Mouse (Mus musculus) ES-E14 (cell line): ENCODE results near the gene Marveld1. TPM values are rescaled to one million over a fixed set of nuclear protein-coding genes. Genes with fewer than 3 reads are reported as not detected.

Experiments used
- DNase-seq: peaks from one replicate; pipeline ENCODE4 v3.0.0-alpha.2; 2013; ENCODE audit warnings: low read depth, low spot score
- H3K27ac ChIP-seq: 2 replicates; pipeline ENCODE4 v1.5.1; 2012; ENCODE audit warnings: low read depth, mild to moderate bottlenecking, low read length, moderate library complexity, mixed read lengths; ENCODE audit not compliant: poor library complexity, insufficient read depth, severe bottlenecking
- H3K36me3 ChIP-seq: 2 replicates; pipeline ENCODE4 v1.6.1; 2012; ENCODE audit warnings: mild to moderate bottlenecking, low read length, moderate library complexity, mixed read lengths; ENCODE audit not compliant: control insufficient read depth, poor library complexity, insufficient read depth, severe bottlenecking
- H3K4me1 ChIP-seq, 2 experiments: fragments of 150-350 bp in 1 of 2; sonication (generic) in 1 of 2; 2 replicates each; pipeline ENCODE4 v1.6.1; 2012; ENCODE audit warnings: low read length in 2 of 2, mild to moderate bottlenecking in 1 of 2, mixed read lengths in 1 of 2; ENCODE audit not compliant: control insufficient read depth in 2 of 2, insufficient read depth in 2 of 2, poor library complexity in 1 of 2
- H3K4me3 ChIP-seq, 2 experiments: fragments of 150-350 bp in 1 of 2; sonication (generic) in 1 of 2; 2 replicates each; pipeline ENCODE4 v1.5.1; 2012; ENCODE audit warnings: low read length in 2 of 2, low read depth in 1 of 2, mild to moderate bottlenecking in 1 of 2, mixed read lengths in 1 of 2; ENCODE audit not compliant: insufficient read depth in 1 of 2, poor library complexity in 1 of 2, severe bottlenecking in 1 of 2
- H3K9ac ChIP-seq: 2 replicates; pipeline ENCODE4 v1.6.1; 2012; ENCODE audit warnings: low read depth, mild to moderate bottlenecking, low read length, mixed read lengths; ENCODE audit not compliant: poor library complexity, insufficient read depth, severe bottlenecking
- H3K9me3 ChIP-seq: fragments of 150-350 bp; sonication (generic); 2 replicates; pipeline ENCODE4 v1.6.1; 2012; ENCODE audit warnings: low read depth, mild to moderate bottlenecking, low read length; ENCODE audit not compliant: control insufficient read depth, insufficient read depth
- CHD2 ChIP-seq: IDR thresholded peaks from 2 replicates; pipeline ENCODE4 v1.6.1; 2014; ENCODE audit warnings: mild to moderate bottlenecking, low read depth, low read length, inconsistent platforms
- HCFC1 ChIP-seq: IDR thresholded peaks from 2 replicates; pipeline ENCODE4 v1.6.1; 2012; ENCODE audit warnings: low read length, inconsistent platforms, borderline replicate concordance; ENCODE audit not compliant: insufficient read depth
- MAFK ChIP-seq: IDR thresholded peaks from 2 replicates; pipeline ENCODE4 v1.6.1; 2014; ENCODE audit warnings: mild to moderate bottlenecking, low read depth, low read length, inconsistent platforms; ENCODE audit not compliant: insufficient read depth
- ZC3H11A ChIP-seq: IDR thresholded peaks from 2 replicates; pipeline ENCODE4 v1.6.1; 2012; ENCODE audit warnings: low read depth, mild to moderate bottlenecking, inconsistent platforms, low read length, borderline replicate concordance
- ZNF384 ChIP-seq: IDR thresholded peaks from 2 replicates; pipeline ENCODE4 v1.6.1; 2012; ENCODE audit warnings: low read depth, low read length, inconsistent platforms
- in situ Hi-C, 2 experiments: fragments of 600-800 bp; cut with MboI; formaldehyde crosslinking; loops; one replicate each; pipeline ENCODE4 v1.15.1; 2025; ENCODE audit warnings: low sequenced_read_pairs in 2 of 2, inconsistent platforms in 1 of 2; ENCODE audit not compliant: unreplicated experiment in 2 of 2
- total RNA-seq: library from RNA; depleted of rRNA; stranded (reverse); fragments of 300-350 nt; gene quantifications from 2 replicates; pipeline ENCODE4 v1.2.3, GENCODE M21; 2012

Gene Marveld1
- total RNA-seq, 1 experiment, result 39.8 TPM

GRCm38 (mm10) chr19:42118596-42118995 is 28.6 kb upstream of the Marveld1 start:
- Histone ChIP-seq H3K4me1 (no peaks in the 10 kb centered on the region), H3K36me3 (peaks cover 38% of the 10 kb centered on the region), H3K9ac (no peak overlapping the region), H3K27ac (no peak overlapping the region), H3K4me3 (no peak overlapping the region), H3K9me3 (no peaks in the 10 kb centered on the region)
- TF ChIP-seq ZNF384 (no peak), MAFK (no peak), CHD2 (no peak), ZC3H11A (no peak), HCFC1 (no peak)
- in situ Hi-C loops, result no loop called here
- no peak for DNase-seq

- peaks cover 4 to 5% of the 10 kb centered on the region in 2 experiments for H3K4me1 ChIP-seq
- no peak overlapping the region for H3K27ac ChIP-seq
- no peak overlapping the region for H3K9ac ChIP-seq
- peaks cover 48% of the 10 kb centered on the region for H3K36me3 ChIP-seq
- TF ChIP-seq ZC3H11A (no peak), MAFK (no peak), ZNF384 (no peak), CHD2 (no peak), HCFC1 (no peak)
- in situ Hi-C loops, result no loop called here
- no peak for DNase-seq
- H3K9me3 ChIP-seq, result no peaks in the 10 kb centered on the region
- no peak overlapping the region for H3K4me3 ChIP-seq
These were observed 26.7 kb upstream of the Marveld1 start for GRCm38 (mm10) chr19:42120451-42120850.

GRCm38 (mm10) chr19:42124684-42125083 is 22.5 kb upstream of the Marveld1 start:
- H3K9ac ChIP-seq, result peak overlapping the region; percentile 23; the same call in 1 of the 2 replicates
- no peak for DNase-seq
- TF ChIP-seq MAFK (no peak), CHD2 (no peak), ZC3H11A (no peak)
- H3K36me3 ChIP-seq, result peaks cover 43% of the 10 kb centered on the region
- in situ Hi-C loops, result no loop called here
- peaks cover 14 to 15% of the 10 kb centered on the region in 2 experiments for H3K4me1 ChIP-seq
- no peaks in the 10 kb centered on the region for H3K9me3 ChIP-seq
- no peak overlapping the region for H3K27ac ChIP-seq
- H3K4me3 ChIP-seq, result peak overlapping the region in 1 of 2 experiments; percentile 26; a peak in 1 of 4 replicates

- Histone ChIP-seq H3K36me3 (peaks cover 37% of the 10 kb centered on the region), H3K9me3 (no peaks in the 10 kb centered on the region), H3K9ac (peak overlapping the region; percentile 10; the same call in 1 of the 2 replicates), H3K27ac (no peak overlapping the region), H3K4me3 (no peak overlapping the region), H3K4me1 (peaks cover 16 to 22% of the 10 kb centered on the region in 2 experiments)
- TF ChIP-seq MAFK, result no peak
- no peak for TF ChIP-seq CHD2
- TF ChIP-seq HCFC1, result no peak
- no peak for TF ChIP-seq ZC3H11A
- TF ChIP-seq ZNF384, result no peak
- in situ Hi-C loops, result no loop called here
- DNase-seq, result no peak
These were observed 21.5 kb upstream of the Marveld1 start for GRCm38 (mm10) chr19:42125501-42126218.

GRCm38 (mm10) chr19:42126219-42126605 is 21.0 kb upstream of the Marveld1 start:
- peak overlapping the region; percentile 10; the same call in 1 of the 2 replicates for H3K9ac ChIP-seq
- H3K4me3 ChIP-seq, result no peak overlapping the region
- DNase-seq, result no peak
- peaks cover 20 to 26% of the 10 kb centered on the region in 2 experiments for H3K4me1 ChIP-seq
- H3K36me3 ChIP-seq, result peaks cover 32% of the 10 kb centered on the region
- H3K27ac ChIP-seq, result no peak overlapping the region
- in situ Hi-C loops, result no loop called here
- H3K9me3 ChIP-seq, result no peaks in the 10 kb centered on the region
- TF ChIP-seq HCFC1 (no peak), CHD2 (no peak), MAFK (no peak), ZNF384 (no peak), ZC3H11A (no peak)
